Mouse (Mus musculus): ENCODE data around the gene Nr1i3.

DNA sequence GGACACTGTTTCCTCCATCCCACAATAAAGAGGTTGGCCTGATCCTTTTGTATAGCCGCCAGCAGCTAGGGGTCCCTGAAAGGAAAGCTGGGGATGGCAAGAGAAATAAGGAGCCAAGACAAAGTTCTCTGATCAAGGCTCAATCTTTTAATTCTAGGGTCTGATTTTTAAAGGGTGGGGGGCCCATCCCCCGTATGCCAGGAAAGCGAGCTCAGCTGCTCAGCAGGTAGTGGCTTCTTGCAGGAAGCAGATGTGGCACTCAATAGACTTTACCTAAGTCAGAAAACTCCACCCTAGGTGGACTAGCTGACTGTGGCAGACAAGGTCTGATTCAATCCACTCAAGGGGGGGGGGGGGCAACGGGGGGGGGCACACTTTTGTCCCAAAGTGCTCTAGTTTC lies 13.0 kb downstream of the Nr1i3 start:
- TF ChIP-seq CTCF (IDR thresholded peaks at IDR 0.05; ENCODE audit: low read depth), result no peak
- TF ChIP-seq EP300 (IDR thresholded peaks at IDR 0.05; ENCODE audit: low read depth), result no peak

Data from heart, postnatal 0 days (tissue).